Mouse (Mus musculus) megakaryocyte, embryonic 14.5 days (primary cell): ENCODE measurements around the gene Tmem45a2.

ENCODE experiments used
- FLI1 ChIP-seq: IDR thresholded peaks from 2 replicates; pipeline ENCODE4 v1.6.1; 2012; ENCODE audit warnings: low read length, inconsistent platforms, mixed read lengths
- GATA1 ChIP-seq: IDR thresholded peaks from 3 replicates; pipeline ENCODE4 v1.6.1; 2012; ENCODE audit warnings: mixed read lengths, low read length, inconsistent platforms, borderline replicate concordance

DNA sequence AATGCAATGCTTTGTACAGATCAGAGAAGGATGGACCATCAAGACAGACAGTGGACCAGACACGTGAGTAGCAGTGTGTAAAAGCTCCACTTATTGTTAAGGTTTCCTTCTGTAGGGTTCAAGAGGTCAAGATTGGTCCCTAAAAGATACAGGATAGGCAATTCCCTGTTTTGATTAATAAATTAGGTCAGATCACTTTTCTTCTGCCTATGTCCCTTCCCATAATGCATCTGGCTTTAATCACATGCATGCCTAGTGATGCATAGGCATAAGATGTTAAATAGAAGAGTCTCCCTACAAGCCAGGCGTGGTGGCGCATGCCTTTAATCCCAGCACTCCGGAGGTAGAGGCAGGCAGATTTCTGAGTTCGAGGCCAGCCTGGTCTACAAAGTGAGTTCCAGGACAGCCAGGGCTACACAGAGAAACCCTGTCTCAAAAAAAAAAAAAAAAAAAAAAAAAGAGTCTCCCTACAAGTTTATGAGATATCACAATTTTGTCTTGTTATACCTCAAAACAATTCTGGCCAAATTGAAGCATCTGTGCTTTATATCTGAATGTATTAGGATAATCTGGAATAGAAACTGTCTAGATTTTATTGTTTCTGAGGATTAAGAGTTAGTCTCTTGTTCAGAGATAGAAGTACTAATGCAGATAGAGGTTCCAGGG, 28.5 kb upstream of the Tmem45a2 start:
- TF ChIP-seq FLI1: no peak
- TF ChIP-seq GATA1: no peak
